ENCODE assay signal across 8 mouse cellular contexts in genomic region chr2:132029646-132030417, GRCm38 (mm10). TPM values are rescaled to one million over a fixed set of nuclear protein-coding genes. Genes with fewer than 3 reads are reported as not detected.
DNase-seq lines count a peak whose midpoint lies in the region; ATAC-seq and TF ChIP-seq lines count a peak whose summit lies in the region.

Gene Rassf2 (minus strand): TSS chr2:132030258.

- peak within 1 kb of the TSS; percentile 92 for H3K4me2 ChIP-seq in hindbrain, embryonic 13.5 days

- POLR2A ChIA-PET in Patski (lab: Charles Lee) = interaction anchor here (0.7 kb wide), 1 partner anchor 25 kb away, joined by 3 read pairs; no protein-coding TSS in a partner anchor

- peak within 1 kb of the TSS; percentile 65 for H3K4me3 ChIP-seq in hindbrain, embryonic 13.5 days

- no peaks in the 10 kb centered on the region for H3K27me3 ChIP-seq in Patski
- no peaks in the 10 kb centered on the region for H3K27me3 ChIP-seq in hindbrain, embryonic 13.5 days

- no peaks in the 10 kb centered on the region for H3K9me3 ChIP-seq in hindbrain, embryonic 13.5 days

- no peaks in the 10 kb centered on the region for H3K36me3 ChIP-seq in hindbrain, embryonic 13.5 days

- DNase-seq in Patski (ENCODE audit: low read depth, low spot score) = no peak
- DNase-seq in cerebellum, postnatal 10 days = peak; percentile 87 to 95
- DNase-seq in frontal cortex, postnatal 25 days (ENCODE audit: low spot score in 2 of 2) = peak; percentile 44 to 63
- DNase-seq in left cerebral cortex, adult 11 months (ENCODE audit: low spot score) = peak; percentile 81
- peak; percentile 93 for DNase-seq in lung, postnatal 36 days
- DNase-seq in retina, postnatal 7 days (ENCODE audit: low read depth, low spot score) = peak; percentile 53
- DNase-seq in urinary bladder, adult 18-20 months (ENCODE audit: low spot score in 2 of 2) = peak; percentile 47 to 81

- peak within 1 kb of the TSS; percentile 83 for H3K9ac ChIP-seq in hindbrain, embryonic 13.5 days

- H3K27ac ChIP-seq in hindbrain, embryonic 13.5 days = peak within 1 kb of the TSS; percentile 94

- H3K4me1 ChIP-seq in hindbrain, embryonic 13.5 days (replicated peaks) = peaks cover 44% of the 10 kb centered on the region

- TF ChIP-seq CTCF in Patski (IDR thresholded peaks at IDR 0.05) = no peak

- peak; percentile 70 for ATAC-seq in Patski
- ATAC-seq in hindbrain, embryonic 13.5 days (ENCODE audit: low FRiP score) = peak; percentile 94

- in situ Hi-C loops in Patski (cut with MboI; ENCODE audit: low pct_unique_long_range_greater_than_20kb) = no loop called here

- under 1% methylated on average over 38 of the region's 48 CpGs for WGBS in hindbrain, embryonic 13.5 days

- CTCF ChIA-PET in Patski (lab: Charles Lee) = interaction anchor here (1.5 kb wide), 1 partner anchor 87 kb away, joined by 3 read pairs; no protein-coding TSS in a partner anchor

RNA-seq across cellular contexts. Expression of gene Rassf2, which starts in this region (rescaled TPM):
- 3.2 TPM for polyA plus RNA-seq in Patski (2021)
- polyA plus RNA-seq in hindbrain, embryonic 13.5 days (2015; fragmentation: Nextera tagmentation; extraction: Ambion mirVana) = 29.6 and 30.6 TPM in 2 replicates
